Mouse (Mus musculus) stomach, postnatal 0 days (tissue): ENCODE measurements around the gene Anapc2. TPM values are rescaled to one million over a fixed set of nuclear protein-coding genes. Genes with fewer than 3 reads are reported as not detected.

ENCODE experiments used
- ATAC-seq: fragments of 200-750 bp; cut with Nextera tagmentation; 2 replicates; pipeline ENCODE4 v1.8.0; 2017; ENCODE audit not compliant: low FRiP score, low TSS enrichment
- DNase-seq: peaks from one replicate; pipeline ENCODE4 v3.0.0-alpha.2; 2016; ENCODE audit warnings: low spot score
- H3K27ac ChIP-seq: fragments of 300-500 bp; sonication (generic); replicated peaks from 2 replicates; pipeline ENCODE4 v1.5.1; 2014; ENCODE audit warnings: mild to moderate bottlenecking, control low read depth
- H3K27me3 ChIP-seq: fragments of 300-500 bp; sonication (generic); 2 replicates; pipeline ENCODE4 v1.6.1; 2014; ENCODE audit warnings: low read length; ENCODE audit not compliant: control insufficient read depth, insufficient read depth
- H3K36me3 ChIP-seq: fragments of 300-500 bp; sonication (generic); 2 replicates; pipeline ENCODE4 v1.6.1; 2014; ENCODE audit warnings: low read length, mixed read lengths; ENCODE audit not compliant: control insufficient read depth, insufficient read depth
- H3K4me1 ChIP-seq: fragments of 300-500 bp; sonication (generic); replicated peaks from 2 replicates; pipeline ENCODE4 v1.6.1; 2014; ENCODE audit warnings: antibody characterized with exemption; ENCODE audit not compliant: control insufficient read depth, insufficient read depth
- H3K4me2 ChIP-seq: fragments of 300-500 bp; sonication (generic); replicated peaks from 2 replicates; pipeline ENCODE4 v1.6.1; 2014; ENCODE audit warnings: low read depth, mild to moderate bottlenecking, control low read depth, moderate library complexity
- H3K4me3 ChIP-seq: fragments of 300-500 bp; sonication (generic); 2 replicates; pipeline ENCODE4 v1.5.1; 2014; ENCODE audit warnings: low read depth, low read length, control low read depth
- H3K9ac ChIP-seq: fragments of 300-500 bp; sonication (generic); 2 replicates; pipeline ENCODE4 v1.6.1; 2014; ENCODE audit warnings: mild to moderate bottlenecking, low read length, control low read depth, mixed read lengths
- H3K9me3 ChIP-seq: fragments of 300-500 bp; sonication (generic); 2 replicates; pipeline ENCODE4 v1.6.1; 2016; ENCODE audit warnings: low read length; ENCODE audit not compliant: control insufficient read depth
- CTCF ChIP-seq: IDR thresholded peaks from 2 replicates; pipeline ENCODE4 v1.5.1; 2016; ENCODE audit warnings: antibody characterized with exemption, low read depth, mild to moderate bottlenecking, moderate library complexity
- EP300 ChIP-seq: optimal IDR thresholded peaks from 2 replicates; pipeline ENCODE3; 2016; ENCODE audit warnings: antibody characterized with exemption
- whole genome bisulfite sequencing: fragments of 180-500 bp; shearing (Covaris S2); extraction: QIAGEN DNeasy Blood & Tissue Kit; methylation state at CpG from one replicate; pipeline ENCODE4 v1.1.7; 2014; 5-methylcytosine and 5-hydroxymethylcytosine counted together
- polyA plus RNA-seq: library from polyadenylated mRNA; unstranded; fragments of >200 nt; fragmentation: Nextera tagmentation; extraction: Ambion mirVana; gene quantifications from 2 replicates; pipeline ENCODE4 v1.2.1, GENCODE M21; 2015

Anapc2 gene
- polyA plus RNA-seq, 1 experiment from 2014 or later: 57.5 TPM

DNA sequence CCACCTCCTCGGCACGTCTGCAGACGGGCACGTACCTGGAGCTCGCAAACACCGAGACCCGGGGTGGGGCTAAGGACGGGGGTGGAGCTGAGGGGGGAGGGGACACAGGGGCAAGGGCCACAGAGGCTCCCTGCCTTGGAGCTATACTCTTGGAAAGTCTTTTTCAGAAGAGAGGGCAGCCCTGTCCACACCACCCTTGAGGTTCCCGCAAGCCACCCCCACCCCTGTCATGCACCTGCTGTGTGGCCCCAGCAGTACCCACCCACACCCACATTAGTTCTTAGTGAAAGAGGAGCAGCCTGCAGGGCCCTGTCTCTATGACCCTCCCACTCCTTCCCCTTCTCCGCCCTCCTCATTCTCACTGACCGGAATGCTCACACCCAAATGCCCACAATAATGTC lies 39.2 kb downstream of the Anapc2 start:
- DNase-seq: peak; percentile 66
- ATAC-seq: 0 out of 2 replicates have a peak, but pooled peaks have one; percentile 48
- H3K4me1 ChIP-seq: no peaks in the 10 kb centered on the region
- no peaks in the 10 kb centered on the region for H3K27me3 ChIP-seq
- no peak overlapping the region for H3K9ac ChIP-seq
- H3K4me3 ChIP-seq: no peak overlapping the region
- no peaks in the 10 kb centered on the region for H3K36me3 ChIP-seq
- 0 out of 2 replicates have a peak overlapping the region, but pooled peaks have one; percentile 27 for H3K4me2 ChIP-seq
- H3K27ac ChIP-seq: no peak overlapping the region
- H3K9me3 ChIP-seq: no peaks in the 10 kb centered on the region
- 7% methylated on average over 11 of the region's 11 CpGs for WGBS
- TF ChIP-seq EP300: no peak
- TF ChIP-seq CTCF: no peak

- no peak for DNase-seq
- no peaks in the 10 kb centered on the region for H3K36me3 ChIP-seq
- H3K27me3 ChIP-seq: no peaks in the 10 kb centered on the region
These were observed 46.1 kb downstream of the Anapc2 start for GRCm38 (mm10) chr2:25318119-25318966.

DNA sequence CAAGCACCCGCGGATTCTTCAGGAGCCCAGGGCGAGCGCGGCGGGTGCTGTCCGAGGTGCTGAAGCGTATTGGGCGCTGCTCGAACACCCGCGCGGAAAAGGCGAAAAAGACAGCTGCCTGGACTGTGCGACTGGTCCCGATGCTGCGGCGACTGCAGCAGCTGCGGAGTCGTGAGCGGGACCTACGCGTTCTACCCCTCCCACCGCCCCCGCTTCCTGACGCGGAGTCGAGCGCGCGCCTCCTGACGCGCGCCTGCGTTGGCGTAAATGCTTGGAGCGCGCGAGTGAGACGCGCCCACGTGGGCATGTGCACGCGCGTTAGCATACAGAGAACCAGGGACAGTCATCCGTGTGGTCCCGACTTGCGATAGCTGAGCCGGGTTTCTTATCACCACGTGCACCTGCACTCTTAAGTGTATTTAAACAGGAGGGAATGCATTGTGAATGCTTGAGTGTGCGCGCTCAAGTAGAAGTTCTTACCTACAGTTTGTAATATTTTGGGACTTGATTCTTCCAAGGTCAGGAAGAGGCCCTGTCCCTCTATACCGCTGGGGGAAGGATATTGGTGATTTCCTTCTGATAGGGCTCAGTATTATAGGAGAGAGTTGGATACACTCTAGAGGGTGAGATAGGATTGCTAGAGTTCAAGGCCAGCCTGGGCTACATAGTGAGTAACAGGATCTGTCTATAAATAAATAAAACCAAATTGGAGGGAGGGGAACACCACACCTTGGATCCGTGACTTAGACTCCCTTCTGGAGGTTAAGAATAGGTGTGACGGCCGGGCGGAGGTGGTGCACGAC lies 46.9 kb downstream of the Anapc2 start, which contains the start of gene Grin1:
Gene Grin1, minus strand, starts transcription at position 217 of the 803 bp plus-strand sequence.
- Histone ChIP-seq H3K27me3 (no peaks in the 10 kb centered on the region), H3K9ac (no peak within 1 kb of the TSS), H3K4me3 (peak within 1 kb of the TSS; percentile 24), H3K4me1 (no peaks in the 10 kb centered on the region), H3K36me3 (no peaks in the 10 kb centered on the region), H3K27ac (no peak within 1 kb of the TSS), H3K4me2 (peak within 1 kb of the TSS; percentile 48), H3K9me3 (no peaks in the 10 kb centered on the region)
- no peak for TF ChIP-seq EP300
- TF ChIP-seq CTCF: no peak
- DNase-seq (peak; percentile 75), ATAC-seq (peak; percentile 60; the same call in 1 of the 2 replicates)
- 10% methylated on average over 57 of the region's 58 CpGs for WGBS

More at GRCm38 (mm10) chr2:25318119-25318966, 46.1 kb downstream of the Anapc2 start:
- 6% methylated on average over 30 of the region's 31 CpGs for WGBS
- Histone ChIP-seq H3K4me2 (peak overlapping the region; percentile 48), H3K4me1 (no peaks in the 10 kb centered on the region), H3K9ac (no peak overlapping the region), H3K4me3 (peak overlapping the region; percentile 24), H3K9me3 (no peaks in the 10 kb centered on the region), H3K27ac (no peak overlapping the region)
- ATAC-seq: peak; percentile 31; the same call in 1 of the 2 replicates
- TF ChIP-seq CTCF (no peak), EP300 (no peak)

DNA sequence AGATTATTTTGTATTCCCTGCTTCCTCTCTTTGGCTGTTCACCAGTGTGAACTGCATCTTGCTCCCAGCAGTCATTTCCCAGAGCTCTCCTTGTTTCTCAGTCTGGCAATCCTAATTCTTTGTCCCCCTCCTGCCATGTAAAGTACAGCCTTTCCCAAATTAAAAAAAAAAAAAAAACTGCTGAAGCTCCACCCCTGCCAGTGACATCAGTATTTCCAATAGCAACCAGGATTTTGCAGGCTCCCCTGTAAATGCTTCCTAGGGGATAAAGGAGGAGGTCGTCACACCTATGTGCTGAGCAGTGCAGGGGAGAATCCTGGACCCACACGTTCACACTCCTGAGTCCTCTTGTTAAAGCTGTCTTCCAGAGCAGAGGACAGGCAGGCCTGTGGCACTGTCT lies 47.8 kb downstream of the Anapc2 start:
- ATAC-seq (no peak), DNase-seq (no peak)
- H3K9me3 ChIP-seq: no peaks in the 10 kb centered on the region
- H3K4me1 ChIP-seq: no peaks in the 10 kb centered on the region
- H3K27me3 ChIP-seq: no peaks in the 10 kb centered on the region
- TF ChIP-seq EP300: no peak
- no peak for TF ChIP-seq CTCF
- H3K27ac ChIP-seq: no peak overlapping the region
- no peaks in the 10 kb centered on the region for H3K36me3 ChIP-seq
- H3K4me3 ChIP-seq: no peak overlapping the region
- WGBS: 35% methylated on average over 2 of the region's 2 CpGs
- H3K4me2 ChIP-seq: no peak overlapping the region
- H3K9ac ChIP-seq: no peak overlapping the region

- DNase-seq: no peak
- Histone ChIP-seq H3K36me3 (no peaks in the 10 kb centered on the region), H3K9me3 (no peaks in the 10 kb centered on the region), H3K27ac (no peak overlapping the region), H3K4me3 (no peak overlapping the region), H3K4me2 (no peak overlapping the region), H3K4me1 (no peaks in the 10 kb centered on the region), H3K27me3 (no peaks in the 10 kb centered on the region), H3K9ac (no peak overlapping the region)
- WGBS: 66% methylated on average over 2 of the region's 2 CpGs
- TF ChIP-seq CTCF: no peak
- TF ChIP-seq EP300: no peak
- no peak for ATAC-seq
These were observed 53.8 kb downstream of the Anapc2 start for GRCm38 (mm10) chr2:25326036-25326435.
